Mouse (Mus musculus) thymus, adult 2 months (tissue): ENCODE data around the gene Angel2. TPM values are rescaled to one million over a fixed set of nuclear protein-coding genes. Genes with fewer than 3 reads are reported as not detected.

ENCODE experiments used
- DNase-seq: peaks from one replicate; pipeline ENCODE4 v3.0.0; 2021
- H3K27ac ChIP-seq: fragments of 200-500 bp; 2 replicates; pipeline ENCODE4 v1.5.1; 2012; ENCODE audit warnings: low read length, control low read depth; ENCODE audit not compliant: control insufficient read depth, insufficient read depth
- H3K27me3 ChIP-seq: fragments of 200-500 bp; 2 replicates; pipeline ENCODE4 v1.6.1; 2012; ENCODE audit warnings: mild to moderate bottlenecking, low read length, moderate library complexity, mixed read lengths; ENCODE audit not compliant: control insufficient read depth, insufficient read depth
- H3K36me3 ChIP-seq: fragments of 200-500 bp; 2 replicates; pipeline ENCODE4 v1.6.1; 2012; ENCODE audit warnings: mild to moderate bottlenecking, low read length, moderate library complexity; ENCODE audit not compliant: control insufficient read depth, insufficient read depth
- H3K4me1 ChIP-seq: fragments of 200-500 bp; replicated peaks from 2 replicates; pipeline ENCODE4 v1.6.1; 2012; ENCODE audit warnings: low read length; ENCODE audit not compliant: control insufficient read depth, insufficient read depth
- H3K4me3 ChIP-seq: fragments of 200-500 bp; 2 replicates; pipeline ENCODE4 v1.5.1; 2012; ENCODE audit warnings: mild to moderate bottlenecking, low read length, control low read depth, moderate library complexity; ENCODE audit not compliant: control insufficient read depth, insufficient read depth
- CTCF ChIP-seq: fragments of 200-500 bp; IDR thresholded peaks from 2 replicates; pipeline ENCODE4 v1.5.1; 2012; ENCODE audit warnings: mild to moderate bottlenecking, control low read depth, low read length, moderate library complexity, borderline replicate concordance; ENCODE audit not compliant: control insufficient read depth, poor library complexity, insufficient read depth; ENCODE audit errors: extremely low read depth
- POLR2A ChIP-seq: fragments of 200-500 bp; IDR thresholded peaks from 2 replicates; pipeline ENCODE4 v1.6.1; 2012; ENCODE audit warnings: mild to moderate bottlenecking, low read length, control low read depth, moderate library complexity; ENCODE audit not compliant: control insufficient read depth, poor library complexity, insufficient read depth; ENCODE audit errors: extremely low read depth
- WGBS: fragments of 180-500 bp; shearing (Covaris S2); methylation state at CpG from one replicate; pipeline ENCODE4 v1.1.7; 2018; 5-methylcytosine and 5-hydroxymethylcytosine counted together
- polyA plus RNA-seq: library from polyadenylated mRNA; depleted of rRNA; stranded (reverse); fragments of >200 nt; gene quantifications from 2 replicates; pipeline ENCODE4 v1.2.3, GENCODE M21; 2012; rRNA removed

Angel2 gene
- polyA plus RNA-seq, 1 experiment: 36.8 TPM

DNA sequence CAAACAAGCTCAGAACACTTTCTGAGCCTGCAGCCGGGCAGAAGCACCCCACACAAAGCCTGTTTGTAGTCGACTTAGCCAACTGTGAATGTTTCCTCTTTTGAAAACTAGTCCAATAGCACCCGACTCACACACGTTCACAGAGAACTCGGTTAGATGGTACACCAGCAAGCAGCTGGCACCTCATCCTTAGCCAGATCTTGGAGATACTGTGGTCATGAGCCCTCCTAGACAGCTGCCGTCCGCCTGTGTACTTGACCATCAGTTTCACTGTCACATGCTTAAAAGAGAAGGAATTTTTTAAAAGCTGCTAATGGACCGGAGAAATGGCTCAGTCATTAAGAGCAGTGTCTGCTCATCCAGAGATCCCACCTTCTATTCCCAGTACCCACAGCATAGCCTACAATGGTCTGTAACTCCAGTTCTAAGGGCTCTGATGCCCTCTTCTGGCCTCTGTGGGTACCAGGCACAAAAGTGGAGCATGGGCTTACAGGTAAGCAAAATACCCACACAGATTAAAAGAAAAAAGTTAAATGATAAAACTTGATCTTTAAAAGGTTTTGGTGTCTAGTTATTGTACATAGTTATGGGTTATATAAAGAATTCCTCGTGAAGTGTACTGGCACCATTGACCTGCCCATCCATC lies 64.6 kb downstream of the Angel2 start:
- Histone ChIP-seq H3K4me3 (no peak overlapping the region), H3K36me3 (no peaks in the 10 kb centered on the region), H3K27me3 (no peaks in the 10 kb centered on the region), H3K27ac (no peak overlapping the region), H3K4me1 (no peaks in the 10 kb centered on the region)
- 75% methylated on average over 9 of the region's 9 CpGs for WGBS
- DNase-seq: no peak
- TF ChIP-seq POLR2A (no peak), CTCF (no peak)

DNA sequence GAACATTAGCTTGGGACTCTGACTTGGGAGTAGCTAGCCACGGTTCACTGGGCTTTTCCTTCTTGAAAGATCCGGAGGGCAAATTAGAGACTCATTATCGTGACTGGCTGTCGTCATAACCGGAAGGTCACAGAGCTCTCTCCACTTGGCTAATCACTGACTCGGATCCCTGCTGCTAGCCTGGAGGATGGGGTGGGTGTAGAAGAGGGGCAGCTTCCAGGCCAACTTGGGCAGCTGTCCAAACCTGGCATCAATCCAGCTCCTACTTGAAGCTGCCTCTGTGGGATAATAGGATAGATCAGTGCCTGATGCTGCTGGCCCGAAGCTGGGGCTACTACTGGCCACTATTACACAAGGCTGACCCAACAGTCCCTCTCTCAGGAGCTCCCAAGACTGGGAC lies 70.6 kb downstream of the Angel2 start:
- no peaks in the 10 kb centered on the region for H3K4me1 ChIP-seq
- no peaks in the 10 kb centered on the region for H3K36me3 ChIP-seq
- WGBS: 87% methylated on average over 7 of the region's 7 CpGs
- H3K27ac ChIP-seq: no peak overlapping the region
- H3K4me3 ChIP-seq: no peak overlapping the region
- H3K27me3 ChIP-seq: no peaks in the 10 kb centered on the region
- DNase-seq: no peak
- TF ChIP-seq POLR2A: no peak
- TF ChIP-seq CTCF: no peak

DNA sequence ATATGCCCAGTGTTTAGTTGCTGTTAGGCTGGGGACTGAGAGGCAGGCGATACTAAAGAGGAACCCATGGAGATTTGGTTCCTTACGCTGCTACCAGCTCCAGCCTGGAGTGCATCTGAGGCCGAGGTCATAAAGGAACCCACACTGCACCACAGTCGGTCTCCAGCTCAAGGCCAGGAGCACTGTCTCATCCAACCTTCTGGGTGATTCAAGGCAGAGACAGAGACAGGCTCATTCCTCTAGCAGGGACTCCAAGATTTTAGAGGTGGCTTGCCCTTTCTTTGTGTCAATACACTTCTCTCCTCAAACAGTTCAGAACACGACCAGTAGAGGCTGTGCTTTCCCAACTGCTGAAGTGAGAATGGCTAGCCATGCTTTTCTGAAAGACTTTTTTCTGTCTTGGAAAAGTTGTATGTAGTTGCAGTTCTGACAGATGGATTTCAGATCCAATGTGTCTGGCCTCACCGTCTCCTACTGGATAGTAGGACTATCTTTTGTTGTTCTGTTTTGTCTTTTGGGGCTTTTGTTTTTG lies 71.5 kb downstream of the Angel2 start:
- Histone ChIP-seq H3K36me3 (no peaks in the 10 kb centered on the region), H3K4me1 (no peaks in the 10 kb centered on the region), H3K27ac (no peak overlapping the region), H3K27me3 (no peaks in the 10 kb centered on the region), H3K4me3 (no peak overlapping the region)
- TF ChIP-seq POLR2A: no peak
- TF ChIP-seq CTCF: no peak
- DNase-seq: no peak
- WGBS: 66% methylated on average over 6 of the region's 6 CpGs

Other genes with a start within 250 kb of the Angel2 start
- gene Rps6kc1, start 13.3 kb upstream of the Angel2 start, polyA plus RNA-seq: 5.9 and 7.4 TPM in 2 replicates
- 2.1 and 3.4 TPM in 2 replicates for gene Vash2, start 54.2 kb downstream of the Angel2 start, polyA plus RNA-seq
- 56.7 and 58.9 TPM in 2 replicates for gene Flvcr1, start 101.0 kb downstream of the Angel2 start, polyA plus RNA-seq
- gene Spata45, start 111.5 kb downstream of the Angel2 start, polyA plus RNA-seq: not detected in 2 replicates
- 4.6 and 5.2 TPM in 2 replicates for gene Tatdn3, start 137.8 kb downstream of the Angel2 start, polyA plus RNA-seq
- gene Nsl1, start 137.9 kb downstream of the Angel2 start, polyA plus RNA-seq: 8.1 and 17.6 TPM in 2 replicates
- gene Batf3, start 172.7 kb downstream of the Angel2 start, polyA plus RNA-seq: 12.6 and 18.4 TPM in 2 replicates
- gene Fam71a, start 239.7 kb downstream of the Angel2 start, polyA plus RNA-seq: not detected in 2 replicates